Mouse (Mus musculus): ENCODE measurements around the gene Prkch.

- TF ChIP-seq CTCF (IDR thresholded peaks at IDR 0.05; ENCODE audit: control insufficient read depth, insufficient read depth, insufficient read length) (no peak), USF1 (IDR thresholded peaks at IDR 0.05; ENCODE audit: low read depth) (no peak), MAX (IDR thresholded peaks at IDR 0.05) (no peak)
Measured at GRCm38 (mm10) chr12:73746072-73746471, 161.5 kb downstream of the Prkch start.
